Mouse (Mus musculus) embryonic facial prominence, embryonic 14.5 days (tissue): ENCODE data around the gene Gm49721. TPM values are rescaled to one million over a fixed set of nuclear protein-coding genes. Genes with fewer than 3 reads are reported as not detected.
A peak's percentile ranks its signal among the peaks of the same experiment; 100 is the strongest.
"Not testable (repeated sequence)": the region's sequence is repeated elsewhere in the genome, so short reads cannot be mapped to it uniquely, and the experiment has no call there.

Source experiments
- ATAC-seq: fragments of 200-750 bp; cut with Nextera tagmentation; 2 replicates; pipeline ENCODE4 v1.8.0; 2017; ENCODE audit warnings: low read depth, moderate number of reproducible peaks, moderate TSS enrichment
- DNase-seq: peaks from one replicate; pipeline ENCODE4 v3.0.0-alpha.2; 2015; ENCODE audit warnings: low spot score
- H3K27ac ChIP-seq: fragments of 300-500 bp; sonication (generic); replicated peaks from 2 replicates; pipeline ENCODE4 v1.5.1; 2014; ENCODE audit warnings: low read depth, mild to moderate bottlenecking, low read length, moderate library complexity
- H3K27me3 ChIP-seq: fragments of 300-500 bp; sonication (generic); replicated peaks from 2 replicates; pipeline ENCODE4 v1.6.1; 2014; ENCODE audit warnings: low read length; ENCODE audit not compliant: control insufficient read depth, insufficient read depth
- H3K36me3 ChIP-seq: fragments of 300-500 bp; sonication (generic); 2 replicates; pipeline ENCODE4 v1.6.1; 2014; ENCODE audit warnings: low read length, mixed read lengths; ENCODE audit not compliant: control insufficient read depth, insufficient read depth
- H3K4me1 ChIP-seq: fragments of 300-500 bp; sonication (generic); 2 replicates; pipeline ENCODE4 v1.6.1; 2014; ENCODE audit warnings: antibody characterized with exemption, low read length; ENCODE audit not compliant: control insufficient read depth, insufficient read depth
- H3K4me2 ChIP-seq: fragments of 300-500 bp; sonication (generic); 2 replicates; pipeline ENCODE4 v1.6.1; 2014; ENCODE audit warnings: low read depth, mild to moderate bottlenecking, low read length, moderate library complexity, mixed read lengths
- H3K4me3 ChIP-seq: fragments of 300-500 bp; sonication (generic); 2 replicates; pipeline ENCODE4 v1.5.1; 2014; ENCODE audit warnings: low read depth, mild to moderate bottlenecking, low read length
- H3K9ac ChIP-seq: fragments of 300-500 bp; sonication (generic); 2 replicates; pipeline ENCODE4 v1.6.1; 2014; ENCODE audit warnings: low read depth, mild to moderate bottlenecking, low read length, moderate library complexity, mixed read lengths
- H3K9me3 ChIP-seq: fragments of 300-500 bp; sonication (generic); 2 replicates; pipeline ENCODE4 v1.6.1; 2016; ENCODE audit warnings: low read length; ENCODE audit not compliant: control insufficient read depth
- WGBS: fragments of 180-500 bp; shearing (Covaris S2); extraction: QIAGEN DNeasy Blood & Tissue Kit; methylation state at CpG from one replicate; pipeline ENCODE4 v1.1.7; 2014; 5-methylcytosine and 5-hydroxymethylcytosine counted together
- polyA plus RNA-seq: library from polyadenylated mRNA; unstranded; fragments of >200 nt; fragmentation: Nextera tagmentation; extraction: Ambion mirVana; gene quantifications from 2 replicates; pipeline ENCODE4 v1.2.1, GENCODE M21; 2014

Gene Gm49721
- polyA plus RNA-seq, 1 experiment from 2014 or later, result 0.10 TPM

DNA sequence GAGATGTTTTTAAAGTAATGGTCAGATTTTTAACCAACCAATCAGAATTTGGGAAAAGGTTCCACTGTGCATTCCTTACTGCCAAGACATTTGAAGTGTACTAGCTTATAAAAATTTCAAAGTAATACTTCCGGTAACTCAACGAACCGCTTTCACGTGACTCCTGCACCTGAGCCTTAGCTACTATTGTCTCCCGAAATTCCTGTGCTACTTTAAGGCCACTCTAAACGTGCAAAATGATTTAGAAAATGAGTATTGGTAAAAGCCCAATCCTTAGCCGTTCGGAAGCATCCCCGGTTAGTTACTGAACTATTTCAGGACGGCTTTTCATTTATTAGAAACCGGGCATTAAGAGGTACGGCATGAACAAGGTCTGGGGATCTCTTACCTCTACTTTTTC, 18.4 kb upstream of the Gm49721 start:
- not testable (repeated sequence) for H3K27me3 ChIP-seq, H3K36me3 ChIP-seq, H3K4me1 ChIP-seq, H3K9me3 ChIP-seq, H3K27ac ChIP-seq, DNase-seq, ATAC-seq
- H3K4me3 ChIP-seq, result peak overlapping the region; percentile 45
- H3K9ac ChIP-seq, result peak overlapping the region; percentile 62
- WGBS, result under 1% methylated on average over 12 of the region's 12 CpGs
- H3K4me2 ChIP-seq, result peak overlapping the region; percentile 43

DNA sequence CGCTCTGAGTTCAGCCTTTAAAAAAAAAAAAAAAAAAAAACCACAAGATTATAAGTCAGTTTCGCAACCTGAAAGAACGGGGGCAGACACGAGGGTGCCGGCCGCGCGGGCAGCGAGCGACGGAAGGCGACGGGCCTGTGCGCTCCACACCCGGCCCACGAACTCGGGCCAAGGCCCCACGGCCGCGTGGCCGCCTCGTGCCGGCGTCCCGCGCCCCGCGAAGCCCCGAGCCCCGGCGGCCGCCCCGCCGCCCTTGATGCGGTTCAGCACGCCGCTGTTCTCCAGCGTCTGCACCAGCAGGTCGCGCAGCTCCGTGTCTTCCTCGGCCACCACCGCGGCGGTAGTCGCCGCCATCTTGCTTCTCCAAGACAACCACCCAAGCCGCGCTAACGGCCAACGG, 17.9 kb upstream of the Gm49721 start, which contains the start of gene Tagap1:
Gene Tagap1 (minus strand): TSS at position 381 of the 400 bp plus-strand sequence.
- peak within 1 kb of the TSS; percentile 45 for H3K4me2 ChIP-seq
- under 1% methylated on average over 34 of the region's 51 CpGs for WGBS
- H3K27ac ChIP-seq, result not testable (repeated sequence)

DNA sequence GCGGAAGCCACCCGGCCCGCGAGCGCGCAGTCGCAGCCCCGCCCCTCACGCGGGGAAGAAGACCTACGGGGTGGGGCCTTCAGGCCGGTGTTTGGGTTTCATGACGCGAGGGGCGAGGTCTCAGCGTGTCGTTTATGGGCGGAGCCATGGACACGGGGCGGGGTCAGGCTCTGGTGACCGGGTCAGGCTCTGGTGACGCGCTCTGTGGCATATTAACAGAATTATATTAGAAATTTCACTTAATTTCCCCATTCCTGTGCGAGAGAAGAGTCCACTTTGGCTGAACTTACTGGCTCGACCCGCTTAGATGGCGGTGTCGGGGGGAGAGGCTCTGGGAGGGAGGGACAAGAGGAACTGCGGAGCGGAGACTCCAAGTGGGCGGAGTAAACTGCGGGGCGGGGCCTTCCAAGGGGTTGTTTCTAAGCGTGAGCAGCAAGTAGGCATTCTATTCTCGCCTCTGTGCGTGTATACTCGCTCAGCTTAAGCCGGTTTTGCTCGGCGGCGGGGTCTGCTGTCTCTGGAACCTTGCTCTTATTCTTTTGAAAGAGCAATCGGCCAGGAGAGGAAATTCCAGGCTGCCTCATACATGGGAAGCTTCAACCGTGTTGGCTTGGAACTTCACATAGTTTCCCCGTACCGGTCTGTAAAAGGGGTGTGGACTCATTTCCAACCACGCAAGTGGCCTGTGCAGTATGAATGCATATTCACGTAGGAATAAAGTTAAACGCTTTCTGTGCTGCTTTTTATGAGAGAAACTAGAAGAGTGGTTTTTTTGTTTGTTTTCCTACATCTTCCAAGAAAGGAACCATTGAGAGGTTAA, 17.3 kb upstream of the Gm49721 start:
- DNase-seq, result peak; percentile 5
- not testable (repeated sequence) for H3K27ac ChIP-seq
- peak; percentile 96 for ATAC-seq

More for the DNA sequence above, 17.9 kb upstream of the Gm49721 start, which contains the start of gene Tagap1:
- not testable (repeated sequence) for H3K36me3 ChIP-seq, H3K4me1 ChIP-seq, H3K27me3 ChIP-seq, DNase-seq, H3K9me3 ChIP-seq
- H3K9ac ChIP-seq, result peak within 1 kb of the TSS; percentile 62
- ATAC-seq, result peak; percentile 24; the same call in 1 of the 2 replicates
- peak within 1 kb of the TSS; percentile 45 for H3K4me3 ChIP-seq

DNA sequence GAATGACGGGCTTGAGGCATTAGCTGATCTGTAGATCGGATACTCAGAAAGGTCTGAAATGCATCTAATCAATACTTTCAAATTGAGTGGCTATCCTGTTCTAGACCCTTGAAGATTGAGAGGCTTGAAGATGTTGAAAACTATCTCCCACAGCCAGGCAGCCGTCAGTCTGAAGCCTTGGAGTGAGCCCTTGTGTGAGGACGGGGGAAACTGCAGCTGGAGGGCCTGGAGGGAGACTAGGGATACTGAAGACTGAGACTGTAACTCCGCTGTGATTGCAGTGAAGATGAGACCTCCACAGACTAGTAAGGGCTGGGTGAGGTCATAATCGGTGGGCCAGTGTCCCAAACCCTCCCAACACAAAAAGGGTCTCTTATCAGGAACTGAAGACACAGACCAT, 16.4 kb upstream of the Gm49721 start:
- not testable (repeated sequence) for H3K4me2 ChIP-seq, H3K36me3 ChIP-seq, H3K4me3 ChIP-seq, H3K4me1 ChIP-seq, ATAC-seq, H3K27ac ChIP-seq, DNase-seq, H3K9me3 ChIP-seq, H3K9ac ChIP-seq, H3K27me3 ChIP-seq
- whole genome bisulfite sequencing, result 55% methylated on average over 2 of the region's 6 CpGs

More for the DNA sequence above, 17.3 kb upstream of the Gm49721 start:
- Histone ChIP-seq H3K4me3 (peak overlapping the region; percentile 45), H3K4me2 (peak overlapping the region; percentile 45)
- not testable (repeated sequence) for H3K27me3 ChIP-seq, H3K36me3 ChIP-seq, H3K4me1 ChIP-seq, H3K9me3 ChIP-seq, H3K9ac ChIP-seq
- WGBS, result 0% methylated on average over 12 of the region's 48 CpGs

DNA sequence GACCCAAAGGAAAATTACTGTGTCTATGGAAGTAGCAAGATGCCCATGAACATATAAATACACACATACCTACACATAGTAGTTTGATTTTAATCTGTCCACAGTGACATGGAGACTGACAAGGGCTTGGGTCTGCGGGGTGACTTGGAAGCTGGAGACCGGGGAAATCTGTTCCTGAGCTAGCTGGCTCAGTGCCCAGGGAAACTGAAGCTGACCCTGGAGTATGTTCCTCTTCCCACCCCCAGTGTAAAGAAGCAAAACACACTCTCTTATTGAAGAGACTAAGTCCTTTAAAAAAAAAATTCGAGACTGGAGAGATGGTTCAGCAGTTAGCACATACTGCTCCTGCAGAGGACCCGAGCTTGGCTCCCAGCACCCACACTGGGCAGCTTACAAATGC, 15.8 kb upstream of the Gm49721 start:
- DNase-seq, result peak; percentile 21
- H3K9me3 ChIP-seq, ATAC-seq, H3K36me3 ChIP-seq, H3K9ac ChIP-seq, H3K4me3 ChIP-seq, H3K27me3 ChIP-seq, H3K27ac ChIP-seq, H3K4me1 ChIP-seq, H3K4me2 ChIP-seq: not testable (repeated sequence)
- WGBS, result 63% methylated on average over 4 of the region's 4 CpGs

DNA sequence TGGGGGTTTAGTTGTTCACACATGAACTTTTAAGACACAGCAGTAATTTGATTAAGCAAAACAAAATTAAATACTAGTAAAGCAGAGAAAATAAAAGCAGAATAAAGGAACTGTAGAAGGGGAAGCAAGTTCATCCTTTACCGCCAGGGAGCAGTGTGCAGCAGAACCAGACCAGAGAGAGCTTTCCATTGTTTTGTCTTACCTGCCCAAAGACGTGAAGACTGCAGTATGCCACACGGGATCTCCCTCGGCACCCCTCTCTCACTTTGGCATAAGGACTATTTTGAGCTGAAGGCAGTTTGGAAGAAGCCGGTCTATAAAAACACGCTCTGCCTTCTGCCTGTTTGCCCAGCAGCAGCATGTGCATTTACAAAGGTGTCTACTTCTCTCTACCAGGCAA, 13.3 kb upstream of the Gm49721 start:
- H3K27ac ChIP-seq, H3K9me3 ChIP-seq, ATAC-seq, H3K27me3 ChIP-seq, H3K9ac ChIP-seq, H3K4me1 ChIP-seq, H3K4me3 ChIP-seq, H3K36me3 ChIP-seq, H3K4me2 ChIP-seq: not testable (repeated sequence)
- peak; percentile 15 for DNase-seq
- 17% methylated on average over 6 of the region's 6 CpGs for WGBS

DNA sequence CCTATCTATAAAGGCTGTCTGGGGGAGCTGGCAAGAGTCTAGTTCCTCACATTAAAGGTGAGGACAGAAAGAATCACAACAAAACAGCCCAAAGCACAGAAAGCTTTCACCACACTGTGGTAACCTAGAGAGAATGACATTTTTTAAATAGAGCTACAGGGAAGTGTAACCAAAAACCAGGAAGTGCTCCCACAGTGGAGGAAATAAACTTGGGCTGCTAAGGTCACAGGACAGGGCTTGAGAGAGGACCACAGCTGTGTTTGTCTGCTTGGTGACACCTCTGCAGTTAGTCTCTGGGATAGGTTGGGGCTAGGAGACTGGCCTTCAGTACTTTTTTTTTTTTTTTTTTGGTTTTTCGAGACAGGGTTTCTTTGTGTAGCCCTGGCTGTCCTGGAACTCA, 11.0 kb upstream of the Gm49721 start:
- H3K4me3 ChIP-seq, H3K36me3 ChIP-seq, DNase-seq, H3K4me1 ChIP-seq, H3K9me3 ChIP-seq, H3K27me3 ChIP-seq, ATAC-seq, H3K4me2 ChIP-seq, H3K27ac ChIP-seq, H3K9ac ChIP-seq: not testable (repeated sequence)
- 40% methylated on average over 1 of the region's 1 CpGs for WGBS

DNA sequence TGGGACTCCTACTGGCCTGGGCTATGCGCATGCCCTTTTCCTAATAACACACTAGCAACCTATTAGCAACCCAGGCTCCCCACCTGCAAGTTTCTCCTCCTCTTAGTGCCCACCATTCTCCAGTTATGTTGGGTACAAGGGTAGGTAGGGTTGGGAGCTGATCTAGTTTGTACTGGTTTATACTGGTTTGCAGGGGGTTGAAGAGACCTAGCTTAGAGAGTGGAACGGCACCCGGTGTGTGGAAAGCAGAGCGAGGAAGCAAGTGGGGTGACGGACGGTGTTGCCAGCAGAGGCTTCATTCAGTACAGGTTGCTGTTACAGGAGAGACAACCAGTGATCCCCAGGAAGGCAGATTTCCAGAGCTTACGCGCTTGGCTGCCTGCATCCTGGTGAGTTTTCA, 8.4 kb upstream of the Gm49721 start, which contains the start of gene Rnaset2b:
Gene Rnaset2b (plus strand): TSS at position 301 of the 400 bp plus-strand sequence.
- H3K36me3 ChIP-seq, H3K9ac ChIP-seq, DNase-seq, H3K27ac ChIP-seq, H3K4me1 ChIP-seq, ATAC-seq, H3K4me3 ChIP-seq, H3K4me2 ChIP-seq, H3K27me3 ChIP-seq, H3K9me3 ChIP-seq: not testable (repeated sequence)
- WGBS, result no CpG with 5 or more reads among the region's 8 CpGs

DNA sequence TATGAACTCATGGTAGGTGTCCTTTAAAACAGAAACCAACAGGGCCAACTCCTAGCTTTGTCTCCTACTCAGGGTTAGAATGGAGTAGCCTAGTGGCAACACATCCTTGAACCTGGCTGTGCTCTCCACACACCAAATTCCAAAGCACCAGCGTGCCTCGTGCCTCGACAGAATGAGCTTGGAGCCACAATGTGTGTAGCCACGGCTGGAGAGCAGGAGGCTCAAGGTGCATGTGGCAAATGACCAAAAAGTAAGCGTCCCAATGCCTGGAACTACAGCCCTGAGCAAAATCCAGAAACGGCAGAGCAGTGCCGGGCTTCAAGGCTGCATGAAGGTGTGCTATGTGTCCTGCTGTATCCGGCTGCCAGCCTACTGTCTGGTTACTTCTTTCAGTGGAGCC, 7.5 kb upstream of the Gm49721 start:
- not testable (repeated sequence) for H3K4me1 ChIP-seq, H3K36me3 ChIP-seq, DNase-seq, H3K27me3 ChIP-seq, H3K4me2 ChIP-seq, H3K27ac ChIP-seq, ATAC-seq, H3K4me3 ChIP-seq, H3K9ac ChIP-seq, H3K9me3 ChIP-seq
- WGBS, result 75% methylated on average over 7 of the region's 8 CpGs
